Mouse (Mus musculus) neural tube, embryonic 12.5 days (tissue): Measurements from ENCODE around the gene Txk. TPM values are rescaled to one million over a fixed set of nuclear protein-coding genes. Genes with fewer than 3 reads are reported as not detected.

ENCODE experiments used
- ATAC-seq: fragments of 200-750 bp; cut with Nextera tagmentation; 2 replicates; pipeline ENCODE4 v1.8.0; 2017; ENCODE audit warnings: low read depth, mild to moderate bottlenecking, moderate TSS enrichment, moderate library complexity; ENCODE audit not compliant: low FRiP score
- H3K27ac ChIP-seq: fragments of 300-500 bp; sonication (generic); 2 replicates; pipeline ENCODE4 v1.5.1; 2016
- H3K27me3 ChIP-seq: fragments of 300-500 bp; sonication (generic); replicated peaks from 2 replicates; pipeline ENCODE4 v1.6.1; 2016; ENCODE audit warnings: mild to moderate bottlenecking
- H3K36me3 ChIP-seq: fragments of 300-500 bp; sonication (generic); 2 replicates; pipeline ENCODE4 v1.6.1; 2016; ENCODE audit warnings: mild to moderate bottlenecking
- H3K4me1 ChIP-seq: fragments of 300-500 bp; sonication (generic); 2 replicates; pipeline ENCODE4 v1.6.1; 2016
- H3K4me2 ChIP-seq: fragments of 300-500 bp; sonication (generic); replicated peaks from 2 replicates; pipeline ENCODE4 v1.6.1; 2016; ENCODE audit warnings: mild to moderate bottlenecking
- H3K4me3 ChIP-seq: fragments of 300-500 bp; sonication (generic); 2 replicates; pipeline ENCODE4 v1.5.1; 2016
- H3K9ac ChIP-seq: fragments of 300-500 bp; sonication (generic); 2 replicates; pipeline ENCODE4 v1.6.1; 2016; ENCODE audit warnings: mild to moderate bottlenecking
- H3K9me3 ChIP-seq: fragments of 300-500 bp; sonication (generic); 2 replicates; pipeline ENCODE4 v1.6.1; 2016; ENCODE audit warnings: mild to moderate bottlenecking
- WGBS: fragments of 180-500 bp; shearing (Covaris S2); methylation state at CpG from one replicate; pipeline ENCODE4 v1.1.7; 2016; 5-methylcytosine and 5-hydroxymethylcytosine counted together
- polyA plus RNA-seq: library from polyadenylated mRNA; unstranded; fragments of >200 nt; fragmentation: Nextera tagmentation; extraction: Ambion mirVana; gene quantifications from 2 replicates; pipeline ENCODE4 v1.2.1, GENCODE M21; 2016

The Txk gene
- polyA plus RNA-seq, 1 experiment from 2014 or later, result 0.13 TPM

- Histone ChIP-seq H3K4me2 (no peak overlapping the region), H3K36me3 (no peaks in the 10 kb centered on the region), H3K9ac (no peak overlapping the region), H3K4me1 (no peaks in the 10 kb centered on the region), H3K27me3 (no peaks in the 10 kb centered on the region), H3K27ac (no peak overlapping the region), H3K9me3 (no peaks in the 10 kb centered on the region), H3K4me3 (no peak overlapping the region)
- no peak for ATAC-seq
- WGBS, result 87% methylated on average over 4 of the region's 4 CpGs
These were observed 5.2 kb downstream of the Txk start for GRCm38 (mm10) chr5:72747384-72747783.

- Histone ChIP-seq H3K27ac (no peak overlapping the region), H3K9me3 (no peaks in the 10 kb centered on the region), H3K27me3 (no peaks in the 10 kb centered on the region), H3K4me3 (no peak overlapping the region), H3K9ac (no peak overlapping the region), H3K4me1 (no peaks in the 10 kb centered on the region), H3K4me2 (no peak overlapping the region), H3K36me3 (no peaks in the 10 kb centered on the region)
- 87% methylated on average over 4 of the region's 4 CpGs for WGBS
- no peak for ATAC-seq
These were observed 6.1 kb downstream of the Txk start for GRCm38 (mm10) chr5:72746461-72746860.

- H3K36me3 ChIP-seq, result no peaks in the 10 kb centered on the region
- 89% methylated on average over 6 of the region's 6 CpGs for WGBS
These were observed 9.5 kb downstream of the Txk start for GRCm38 (mm10) chr5:72743103-72743502.

GRCm38 (mm10) chr5:72736868-72737267 is 15.7 kb downstream of the Txk start:
- Histone ChIP-seq H3K9me3 (no peaks in the 10 kb centered on the region), H3K4me2 (no peak overlapping the region), H3K4me3 (no peak overlapping the region), H3K36me3 (no peaks in the 10 kb centered on the region), H3K27me3 (no peaks in the 10 kb centered on the region), H3K9ac (no peak overlapping the region), H3K27ac (no peak overlapping the region), H3K4me1 (no peaks in the 10 kb centered on the region)
- no peak for ATAC-seq
- 87% methylated on average over 7 of the region's 7 CpGs for WGBS

More at GRCm38 (mm10) chr5:72743103-72743502, 9.5 kb downstream of the Txk start:
- no peaks in the 10 kb centered on the region for H3K9me3 ChIP-seq
- no peak overlapping the region for H3K4me3 ChIP-seq
- no peak overlapping the region for H3K4me2 ChIP-seq
- no peaks in the 10 kb centered on the region for H3K27me3 ChIP-seq
- no peak overlapping the region for H3K9ac ChIP-seq
- no peak for ATAC-seq
- H3K27ac ChIP-seq, result no peak overlapping the region
- no peaks in the 10 kb centered on the region for H3K4me1 ChIP-seq

- WGBS, result 91% methylated on average over 8 of the region's 8 CpGs
These were observed 16.1 kb downstream of the Txk start for GRCm38 (mm10) chr5:72736437-72736836.

GRCm38 (mm10) chr5:72735763-72736162 is 16.8 kb downstream of the Txk start:
- no peak for ATAC-seq
- no peak overlapping the region for H3K4me2 ChIP-seq
- no peak overlapping the region for H3K27ac ChIP-seq
- H3K36me3 ChIP-seq, result no peaks in the 10 kb centered on the region
- no peaks in the 10 kb centered on the region for H3K27me3 ChIP-seq
- no peaks in the 10 kb centered on the region for H3K4me1 ChIP-seq
- WGBS, result 80% methylated on average over 7 of the region's 7 CpGs
- H3K9ac ChIP-seq, result no peak overlapping the region
- H3K9me3 ChIP-seq, result no peaks in the 10 kb centered on the region
- H3K4me3 ChIP-seq, result no peak overlapping the region

More at GRCm38 (mm10) chr5:72736437-72736836, 16.1 kb downstream of the Txk start:
- H3K4me2 ChIP-seq, result no peak overlapping the region
- no peaks in the 10 kb centered on the region for H3K36me3 ChIP-seq
- H3K27ac ChIP-seq, result no peak overlapping the region
- no peaks in the 10 kb centered on the region for H3K4me1 ChIP-seq
- no peaks in the 10 kb centered on the region for H3K27me3 ChIP-seq
- ATAC-seq, result no peak
- H3K9ac ChIP-seq, result no peak overlapping the region
- H3K9me3 ChIP-seq, result no peaks in the 10 kb centered on the region
- H3K4me3 ChIP-seq, result no peak overlapping the region

GRCm38 (mm10) chr5:72732885-72733284 is 19.7 kb downstream of the Txk start:
- 89% methylated on average over 1 of the region's 1 CpGs for WGBS

GRCm38 (mm10) chr5:72725404-72725803 is 27.2 kb downstream of the Txk start:
- Histone ChIP-seq H3K27ac (no peak overlapping the region), H3K4me3 (no peak overlapping the region), H3K27me3 (no peaks in the 10 kb centered on the region), H3K9me3 (no peaks in the 10 kb centered on the region), H3K36me3 (no peaks in the 10 kb centered on the region), H3K9ac (no peak overlapping the region), H3K4me2 (no peak overlapping the region), H3K4me1 (no peaks in the 10 kb centered on the region)
- WGBS, result 88% methylated on average over 3 of the region's 3 CpGs
- no peak for ATAC-seq

More at GRCm38 (mm10) chr5:72732885-72733284, 19.7 kb downstream of the Txk start:
- Histone ChIP-seq H3K9me3 (no peaks in the 10 kb centered on the region), H3K4me3 (no peak overlapping the region), H3K4me2 (no peak overlapping the region), H3K9ac (no peak overlapping the region), H3K27me3 (no peaks in the 10 kb centered on the region), H3K4me1 (no peaks in the 10 kb centered on the region), H3K27ac (no peak overlapping the region), H3K36me3 (no peaks in the 10 kb centered on the region)
- no peak for ATAC-seq

GRCm38 (mm10) chr5:72723429-72723828 is 29.1 kb downstream of the Txk start:
- no peak for ATAC-seq
- H3K4me3 ChIP-seq, result no peak overlapping the region
- no peak overlapping the region for H3K4me2 ChIP-seq
- no peaks in the 10 kb centered on the region for H3K4me1 ChIP-seq
- no peaks in the 10 kb centered on the region for H3K36me3 ChIP-seq
- H3K27ac ChIP-seq, result no peak overlapping the region
- H3K9me3 ChIP-seq, result no peaks in the 10 kb centered on the region
- 88% methylated on average over 2 of the region's 2 CpGs for WGBS
- no peak overlapping the region for H3K9ac ChIP-seq
- H3K27me3 ChIP-seq, result no peaks in the 10 kb centered on the region

- Histone ChIP-seq H3K4me3 (no peak overlapping the region), H3K27ac (no peak overlapping the region), H3K36me3 (no peaks in the 10 kb centered on the region), H3K9me3 (no peaks in the 10 kb centered on the region), H3K4me1 (no peaks in the 10 kb centered on the region), H3K9ac (no peak overlapping the region), H3K4me2 (no peak overlapping the region), H3K27me3 (no peaks in the 10 kb centered on the region)
- 58% methylated on average over 7 of the region's 7 CpGs for WGBS
- no peak for ATAC-seq
These were observed 32.0 kb downstream of the Txk start for GRCm38 (mm10) chr5:72720587-72720986.

- no peak overlapping the region for H3K4me3 ChIP-seq
- peak; percentile 48; the same call in 1 of the 2 replicates for ATAC-seq
- no peak overlapping the region for H3K27ac ChIP-seq
- H3K27me3 ChIP-seq, result no peaks in the 10 kb centered on the region; the same call in 1 of the 2 replicates
- H3K4me2 ChIP-seq, result no peak overlapping the region
- H3K4me1 ChIP-seq, result no peaks in the 10 kb centered on the region
- H3K9me3 ChIP-seq, result no peaks in the 10 kb centered on the region
- WGBS, result 31% methylated on average over 4 of the region's 4 CpGs
- H3K36me3 ChIP-seq, result no peaks in the 10 kb centered on the region
- no peak overlapping the region for H3K9ac ChIP-seq
These were observed 41.9 kb downstream of the Txk start for GRCm38 (mm10) chr5:72710572-72711278.

- no peak overlapping the region for H3K4me2 ChIP-seq
- no peak overlapping the region for H3K4me3 ChIP-seq
- H3K9me3 ChIP-seq, result no peaks in the 10 kb centered on the region
- no peaks in the 10 kb centered on the region for H3K36me3 ChIP-seq
- 96% methylated on average over 9 of the region's 9 CpGs for WGBS
- no peaks in the 10 kb centered on the region; the same call in 1 of the 2 replicates for H3K27me3 ChIP-seq
- ATAC-seq, result no peak
- no peaks in the 10 kb centered on the region for H3K4me1 ChIP-seq
- no peak overlapping the region for H3K9ac ChIP-seq
- H3K27ac ChIP-seq, result no peak overlapping the region
These were observed 42.6 kb downstream of the Txk start for GRCm38 (mm10) chr5:72709976-72710375.

- Histone ChIP-seq H3K9ac (no peak overlapping the region), H3K4me1 (no peaks in the 10 kb centered on the region), H3K36me3 (no peaks in the 10 kb centered on the region), H3K27ac (no peak overlapping the region), H3K27me3 (no peaks in the 10 kb centered on the region; the same call in 1 of the 2 replicates), H3K4me3 (no peak overlapping the region), H3K4me2 (no peak overlapping the region), H3K9me3 (no peaks in the 10 kb centered on the region)
- no peak for ATAC-seq
- 87% methylated on average over 13 of the region's 13 CpGs for WGBS
These were observed 43.1 kb downstream of the Txk start for GRCm38 (mm10) chr5:72709451-72709850.
